Mouse (Mus musculus) spleen, adult 2 months (tissue): Measurements from ENCODE around the gene Castor1.

ENCODE experiments used
- CTCF ChIP-seq: fragments of 200-500 bp; IDR thresholded peaks from 2 replicates; pipeline ENCODE4 v1.5.1; 2011; ENCODE audit warnings: mild to moderate bottlenecking, inconsistent platforms; ENCODE audit not compliant: insufficient read depth, insufficient read length, insufficient replicate concordance; ENCODE audit errors: extremely low read depth
- POLR2A ChIP-seq: fragments of 200-500 bp; IDR thresholded peaks from 2 replicates; pipeline ENCODE4 v1.6.1; 2011; ENCODE audit warnings: low read depth, low read length, inconsistent platforms

DNA sequence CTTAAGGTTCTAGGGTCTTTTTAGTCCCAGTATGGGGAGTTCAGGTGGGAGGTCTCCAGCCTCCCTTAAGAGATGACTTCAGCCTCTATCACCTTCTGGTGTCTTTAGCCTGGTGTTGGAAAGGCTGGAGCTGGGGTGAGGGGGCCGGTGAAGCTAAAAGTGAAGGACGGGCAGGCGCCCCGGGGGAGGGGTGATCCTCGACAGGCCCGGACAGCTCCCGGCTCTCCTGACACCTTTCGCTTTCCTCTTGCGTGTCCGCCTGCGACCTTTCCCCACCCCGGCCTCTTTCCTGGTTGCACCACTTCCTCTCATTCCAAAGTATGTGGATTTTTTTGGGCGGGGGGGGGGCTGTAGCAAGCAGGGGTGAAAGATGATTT lies 49.2 kb downstream of the Castor1 start:
- TF ChIP-seq CTCF, result no peak
- no peak for TF ChIP-seq POLR2A
